In genomic region chr14:60771057-60771456, GRCm38 (mm10) we compare ENCODE assay signal across 8 mouse cellular contexts. TPM values are rescaled to one million over a fixed set of nuclear protein-coding genes. Genes with fewer than 3 reads are reported as not detected.
DNase-seq lines count a peak whose midpoint lies in the region; ATAC-seq lines count a peak whose summit lies in the region.

No protein-coding gene starts in this region.

- H3K36me3 ChIP-seq in embryonic facial prominence, embryonic 12.5 days = no peaks in the 10 kb centered on the region
- no peaks in the 10 kb centered on the region for H3K36me3 ChIP-seq in limb, embryonic 13.5 days
- H3K36me3 ChIP-seq in midbrain, embryonic 15.5 days (replicated peaks) = no peaks in the 10 kb centered on the region

- DNase-seq in urinary bladder, adult 2 months (ENCODE audit: low spot score) = peak; percentile 33
- no peak for DNase-seq in urinary bladder, postnatal 10 days (ENCODE audit: low spot score)
- DNase-seq in heart, adult 8-10 months (ENCODE audit: low spot score) = peak; percentile 73
- DNase-seq in kidney, adult 9 months = peak; percentile 73
- DNase-seq in spleen, postnatal 10 days (ENCODE audit: low spot score in 2 of 2) = peak; percentile 77 to 84

- no peaks in the 10 kb centered on the region for H3K9me3 ChIP-seq in embryonic facial prominence, embryonic 12.5 days
- no peaks in the 10 kb centered on the region for H3K9me3 ChIP-seq in limb, embryonic 13.5 days
- H3K9me3 ChIP-seq in midbrain, embryonic 15.5 days = no peaks in the 10 kb centered on the region

- 7% methylated on average over 8 of the region's 8 CpGs for WGBS in embryonic facial prominence, embryonic 12.5 days
- WGBS in limb, embryonic 13.5 days = 7% methylated on average over 8 of the region's 8 CpGs
- WGBS in midbrain, embryonic 15.5 days = 3% methylated on average over 8 of the region's 8 CpGs

- no peaks in the 10 kb centered on the region for H3K27me3 ChIP-seq in embryonic facial prominence, embryonic 12.5 days
- H3K27me3 ChIP-seq in limb, embryonic 13.5 days = no peaks in the 10 kb centered on the region
- H3K27me3 ChIP-seq in midbrain, embryonic 15.5 days (replicated peaks) = no peaks in the 10 kb centered on the region

- H3K27ac ChIP-seq in embryonic facial prominence, embryonic 12.5 days = no peak overlapping the region
- H3K27ac ChIP-seq in limb, embryonic 13.5 days = no peak overlapping the region
- H3K27ac ChIP-seq in midbrain, embryonic 15.5 days = 0 out of 2 replicates have a peak overlapping the region, but pooled peaks have one; percentile 8

- no peak overlapping the region for H3K9ac ChIP-seq in embryonic facial prominence, embryonic 12.5 days
- H3K9ac ChIP-seq in limb, embryonic 13.5 days = 0 out of 2 replicates have a peak overlapping the region, but pooled peaks have one; percentile 35
- peak overlapping the region; percentile 15; the same call in 1 of the 2 replicates for H3K9ac ChIP-seq in midbrain, embryonic 15.5 days

- peak overlapping the region; percentile 16 for H3K4me3 ChIP-seq in embryonic facial prominence, embryonic 12.5 days
- peak overlapping the region; percentile 36 for H3K4me3 ChIP-seq in limb, embryonic 13.5 days
- H3K4me3 ChIP-seq in midbrain, embryonic 15.5 days = peak overlapping the region; percentile 32

- 0 out of 2 replicates have a peak, but pooled peaks cover 5% of the 10 kb centered on the region for H3K4me1 ChIP-seq in embryonic facial prominence, embryonic 12.5 days
- H3K4me1 ChIP-seq in limb, embryonic 13.5 days = peaks cover 10% of the 10 kb centered on the region
- H3K4me1 ChIP-seq in midbrain, embryonic 15.5 days = no peaks in the 10 kb centered on the region

- H3K4me2 ChIP-seq in embryonic facial prominence, embryonic 12.5 days (replicated peaks) = peak overlapping the region; percentile 44
- peak overlapping the region; percentile 61 for H3K4me2 ChIP-seq in limb, embryonic 13.5 days (replicated peaks)
- H3K4me2 ChIP-seq in midbrain, embryonic 15.5 days = peak overlapping the region; percentile 48

- ATAC-seq in embryonic facial prominence, embryonic 12.5 days (ENCODE audit: insufficient number of reproducible peaks, insufficient read depth, low FRiP score, low TSS enrichment) = no peak
- ATAC-seq in limb, embryonic 13.5 days (ENCODE audit: low FRiP score, low read depth) = peak; percentile 61
- peak; percentile 87 for ATAC-seq in midbrain, embryonic 15.5 days (replicated peaks)

RNA-seq across cellular contexts. Expression of gene C1qtnf9, which starts 3.1 kb away (rescaled TPM):
- polyA plus RNA-seq in urinary bladder, adult 2 months (2012; rRNA removed) = 6.9 and 7.8 TPM in 2 replicates
- polyA plus RNA-seq in embryonic facial prominence, embryonic 12.5 days (2016; fragmentation: Nextera tagmentation; extraction: Ambion mirVana) = 0.34 and 0.38 TPM in 2 replicates
- total RNA-seq in heart, adult 8-10 months (2022) = 10 to 100 TPM; 39.4 to 49.7 (median 43.6) TPM
- polyA plus RNA-seq in limb, embryonic 13.5 days (2015; fragmentation: Nextera tagmentation; extraction: Ambion mirVana) = 1.5 and 1.6 TPM in 2 replicates
- 0.14 and 0.19 TPM in 2 replicates for polyA plus RNA-seq in midbrain, embryonic 15.5 days (2015; fragmentation: Nextera tagmentation; extraction: Ambion mirVana)

RNA-seq across cellular contexts. Expression of gene Mipep, which starts 13.3 kb away (rescaled TPM):
- polyA plus RNA-seq in urinary bladder, adult 2 months (2012; rRNA removed) = 11.7 and 11.9 TPM in 2 replicates
- polyA plus RNA-seq in embryonic facial prominence, embryonic 12.5 days (2016; fragmentation: Nextera tagmentation; extraction: Ambion mirVana) = 23.7 and 25.1 TPM in 2 replicates
- 10 to 100 TPM; 70.6 to 75.9 (median 73.6) TPM for total RNA-seq in heart, adult 8-10 months (2022)
- polyA plus RNA-seq in limb, embryonic 13.5 days (2015; fragmentation: Nextera tagmentation; extraction: Ambion mirVana) = 18.4 and 19.0 TPM in 2 replicates
- polyA plus RNA-seq in midbrain, embryonic 15.5 days (2015; fragmentation: Nextera tagmentation; extraction: Ambion mirVana) = 19.5 and 20.5 TPM in 2 replicates
